Mouse (Mus musculus): Measurements from ENCODE around the gene Nelfe.

DNA sequence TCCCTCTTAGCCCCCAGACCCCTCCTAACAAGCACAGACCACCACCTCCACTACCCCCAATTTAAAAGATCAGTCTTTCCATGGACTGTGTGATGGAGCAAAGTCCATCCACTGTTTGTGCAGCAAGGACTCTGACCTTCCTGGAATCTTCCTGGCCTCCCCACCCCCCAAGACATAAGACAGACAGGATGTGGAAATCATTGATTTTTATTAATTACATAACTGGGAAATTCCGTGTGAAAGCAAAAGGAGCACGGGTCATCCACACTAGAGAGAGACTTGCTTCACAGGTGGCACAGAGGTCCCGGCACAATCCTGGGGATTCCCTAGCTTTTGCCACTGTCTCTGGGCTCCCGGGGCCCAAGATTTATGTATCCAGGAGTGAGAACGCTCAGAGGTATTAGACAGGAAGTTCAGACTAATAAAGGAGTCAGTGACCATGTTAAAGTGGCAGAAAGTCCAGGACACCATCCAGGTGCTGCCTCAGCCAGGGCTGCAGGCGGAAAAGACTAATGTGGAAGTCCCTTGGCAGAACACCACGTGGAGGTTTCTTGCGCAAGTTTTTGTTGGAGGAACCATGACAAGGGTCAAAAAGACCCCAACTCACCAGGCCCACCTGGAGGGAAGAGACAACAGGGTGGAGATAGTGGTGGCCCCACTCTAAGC is 12.4 kb downstream of the Nelfe start, which contains the start of gene Cfb:
- TF ChIP-seq CTCF (IDR thresholded peaks at IDR 0.05; ENCODE audit: control insufficient read depth, insufficient read depth, insufficient read length): no peak
- TF ChIP-seq MYOG (IDR thresholded peaks at IDR 0.05; ENCODE audit: control insufficient read depth, extremely low read depth, insufficient read length): no peak
- no peak for TF ChIP-seq CEBPB (IDR thresholded peaks at IDR 0.05; ENCODE audit: low read depth)
- no peak for TF ChIP-seq MYOD1 (IDR thresholded peaks at IDR 0.05; ENCODE audit: control insufficient read depth, insufficient read length, low read depth)
- TF ChIP-seq MAX (IDR thresholded peaks at IDR 0.05): no peak
- no peak for TF ChIP-seq USF1 (IDR thresholded peaks at IDR 0.05; ENCODE audit: low read depth)
